Mouse (Mus musculus) hindbrain, embryonic 13.5 days (tissue): Measurements from ENCODE around the gene Pnpla2. TPM values are rescaled to one million over a fixed set of nuclear protein-coding genes. Genes with fewer than 3 reads are reported as not detected.
"Not testable (repeated sequence)": the region's sequence is repeated elsewhere in the genome, so short reads cannot be mapped to it uniquely, and the experiment has no call there.

ENCODE experiments used
- ATAC-seq: fragments of 200-750 bp; cut with Nextera tagmentation; 2 replicates; pipeline ENCODE4 v1.8.0; 2017; ENCODE audit warnings: moderate TSS enrichment; ENCODE audit not compliant: low FRiP score
- H3K27ac ChIP-seq: fragments of 300-500 bp; sonication (generic); 2 replicates; pipeline ENCODE4 v1.5.1; 2015; ENCODE audit warnings: inconsistent platforms, mild to moderate bottlenecking, moderate library complexity
- H3K27me3 ChIP-seq: fragments of 300-500 bp; sonication (generic); 2 replicates; pipeline ENCODE4 v1.6.1; 2015; ENCODE audit warnings: mild to moderate bottlenecking, inconsistent platforms
- H3K36me3 ChIP-seq: fragments of 300-500 bp; sonication (generic); 2 replicates; pipeline ENCODE4 v1.6.1; 2015; ENCODE audit warnings: mild to moderate bottlenecking, inconsistent platforms
- H3K4me1 ChIP-seq: fragments of 300-500 bp; sonication (generic); replicated peaks from 2 replicates; pipeline ENCODE4 v1.6.1; 2015; ENCODE audit warnings: inconsistent platforms
- H3K4me2 ChIP-seq: fragments of 300-500 bp; sonication (generic); 2 replicates; pipeline ENCODE4 v1.6.1; 2015; ENCODE audit warnings: inconsistent platforms, mild to moderate bottlenecking, moderate library complexity
- H3K4me3 ChIP-seq: fragments of 300-500 bp; sonication (generic); 2 replicates; pipeline ENCODE4 v1.5.1; 2015; ENCODE audit warnings: mild to moderate bottlenecking, inconsistent platforms
- H3K9ac ChIP-seq: fragments of 300-500 bp; sonication (generic); 2 replicates; pipeline ENCODE4 v1.6.1; 2015; ENCODE audit warnings: mild to moderate bottlenecking, inconsistent platforms
- H3K9me3 ChIP-seq: fragments of 300-500 bp; sonication (generic); 2 replicates; pipeline ENCODE4 v1.6.1; 2016; ENCODE audit warnings: inconsistent platforms
- WGBS: fragments of 180-500 bp; shearing (Covaris S2); methylation state at CpG from one replicate; pipeline ENCODE4 v1.1.7; 2015; 5-methylcytosine and 5-hydroxymethylcytosine counted together
- polyA plus RNA-seq: library from polyadenylated mRNA; unstranded; fragments of >200 nt; fragmentation: Nextera tagmentation; extraction: Ambion mirVana; gene quantifications from 2 replicates; pipeline ENCODE4 v1.2.1, GENCODE M21; 2015

Pnpla2 gene
- 18.7 TPM in 2 replicates for polyA plus RNA-seq

GRCm38 (mm10) chr7:141454967-141455551, at the start of gene Pnpla2:
Gene Pnpla2 (plus strand): TSS chr7:141455198.
- peak within 1 kb of the TSS; percentile 85 for H3K9ac ChIP-seq
- H3K27ac ChIP-seq = peak within 1 kb of the TSS; percentile 70
- H3K4me2 ChIP-seq = peak within 1 kb of the TSS; percentile 93
- H3K4me3 ChIP-seq = peak within 1 kb of the TSS; percentile 70
- WGBS = under 1% methylated on average over 45 of the region's 45 CpGs
- ATAC-seq = peak; percentile 82
- H3K9me3 ChIP-seq = no peaks in the 10 kb centered on the region
- peaks cover 47% of the 10 kb centered on the region for H3K36me3 ChIP-seq
- peaks cover 25% of the 10 kb centered on the region for H3K4me1 ChIP-seq
- peaks cover 20% of the 10 kb centered on the region for H3K27me3 ChIP-seq

GRCm38 (mm10) chr7:141405466-141405865, 49.5 kb upstream of the Pnpla2 start:
- no peak overlapping the region for H3K27ac ChIP-seq
- no peak overlapping the region for H3K9ac ChIP-seq
- no peak overlapping the region for H3K4me3 ChIP-seq
- no peaks in the 10 kb centered on the region for H3K9me3 ChIP-seq
- no peaks in the 10 kb centered on the region for H3K27me3 ChIP-seq
- 94% methylated on average over 4 of the region's 4 CpGs for WGBS
- peaks cover 61% of the 10 kb centered on the region for H3K36me3 ChIP-seq
- H3K4me1 ChIP-seq = peaks cover 8% of the 10 kb centered on the region
- no peak overlapping the region for H3K4me2 ChIP-seq
- no peak for ATAC-seq

- H3K9ac ChIP-seq, H3K27me3 ChIP-seq, H3K9me3 ChIP-seq, ATAC-seq, H3K4me2 ChIP-seq, H3K27ac ChIP-seq, H3K4me3 ChIP-seq: not testable (repeated sequence)
- Histone ChIP-seq H3K4me1 (peaks cover 16% of the 10 kb centered on the region), H3K36me3 (peaks cover 44% of the 10 kb centered on the region)
- WGBS = 97% methylated on average over 7 of the region's 7 CpGs
Measured at GRCm38 (mm10) chr7:141407670-141408069, 47.3 kb upstream of the Pnpla2 start.

- peak; percentile 43 for ATAC-seq
- Histone ChIP-seq H3K9me3 (no peaks in the 10 kb centered on the region), H3K4me1 (peaks cover 25% of the 10 kb centered on the region), H3K27ac (0 out of 2 replicates have a peak overlapping the region, but pooled peaks have one; percentile 14), H3K4me3 (no peak overlapping the region), H3K4me2 (no peak overlapping the region), H3K9ac (peak overlapping the region; percentile 60; the same call in 1 of the 2 replicates), H3K27me3 (no peaks in the 10 kb centered on the region), H3K36me3 (peaks cover 37% of the 10 kb centered on the region)
- 12% methylated on average over 11 of the region's 11 CpGs for WGBS
Measured at GRCm38 (mm10) chr7:141408833-141409232, 46.2 kb upstream of the Pnpla2 start.

- no peaks in the 10 kb centered on the region for H3K27me3 ChIP-seq
- H3K36me3 ChIP-seq = peaks cover 37% of the 10 kb centered on the region
- no peaks in the 10 kb centered on the region for H3K9me3 ChIP-seq
- 89% methylated on average over 8 of the region's 8 CpGs for WGBS
- H3K4me1 ChIP-seq = peaks cover 29% of the 10 kb centered on the region
- H3K9ac ChIP-seq = peak overlapping the region; percentile 21; the same call in 1 of the 2 replicates
- no peak overlapping the region for H3K27ac ChIP-seq
- no peak for ATAC-seq
- no peak overlapping the region for H3K4me3 ChIP-seq
- no peak overlapping the region for H3K4me2 ChIP-seq
Measured at GRCm38 (mm10) chr7:141410631-141411030, 44.4 kb upstream of the Pnpla2 start.

- no peak for ATAC-seq
- Histone ChIP-seq H3K27ac (0 out of 2 replicates have a peak overlapping the region, but pooled peaks have one; percentile 4), H3K27me3 (no peaks in the 10 kb centered on the region), H3K4me2 (no peak overlapping the region), H3K4me1 (peaks cover 29% of the 10 kb centered on the region), H3K9ac (peak overlapping the region; percentile 39), H3K36me3 (peaks cover 37% of the 10 kb centered on the region), H3K4me3 (no peak overlapping the region), H3K9me3 (no peaks in the 10 kb centered on the region)
- WGBS = 100% methylated on average over 1 of the region's 1 CpGs
Measured at GRCm38 (mm10) chr7:141411667-141412066, 43.3 kb upstream of the Pnpla2 start.

- H3K9ac ChIP-seq = peak overlapping the region; percentile 94
- peaks cover 29% of the 10 kb centered on the region for H3K4me1 ChIP-seq
- 4% methylated on average over 16 of the region's 16 CpGs for WGBS
- no peaks in the 10 kb centered on the region for H3K9me3 ChIP-seq
- H3K27ac ChIP-seq = peak overlapping the region; percentile 93
- ATAC-seq = peak; percentile 25
- peak overlapping the region; percentile 64 for H3K4me3 ChIP-seq
- no peaks in the 10 kb centered on the region for H3K27me3 ChIP-seq
- H3K36me3 ChIP-seq = peaks cover 26% of the 10 kb centered on the region
- peak overlapping the region; percentile 92 for H3K4me2 ChIP-seq
Measured at GRCm38 (mm10) chr7:141413331-141413730, 41.7 kb upstream of the Pnpla2 start.

- WGBS = under 1% methylated on average over 55 of the region's 56 CpGs
- H3K9me3 ChIP-seq = no peaks in the 10 kb centered on the region
- peak; percentile 88 for ATAC-seq
Measured at GRCm38 (mm10) chr7:141413809-141414584, 41.0 kb upstream of the Pnpla2 start, which contains the start of gene Gatd1. Gene Gatd1 (minus strand): TSS chr7:141414136.

GRCm38 (mm10) chr7:141416144-141416841, 38.7 kb upstream of the Pnpla2 start:
- Histone ChIP-seq H3K36me3 (no peaks in the 10 kb centered on the region), H3K9ac (no peak overlapping the region), H3K9me3 (no peaks in the 10 kb centered on the region), H3K4me3 (no peak overlapping the region), H3K27ac (no peak overlapping the region), H3K4me1 (peaks cover 21% of the 10 kb centered on the region), H3K27me3 (0 out of 2 replicates have a peak, but pooled peaks cover 6% of the 10 kb centered on the region), H3K4me2 (no peak overlapping the region)
- ATAC-seq = no peak
- 82% methylated on average over 6 of the region's 6 CpGs for WGBS

More at GRCm38 (mm10) chr7:141413809-141414584, 41.0 kb upstream of the Pnpla2 start, which contains the start of gene Gatd1:
- peak within 1 kb of the TSS; percentile 64 for H3K4me3 ChIP-seq
- peaks cover 20% of the 10 kb centered on the region for H3K36me3 ChIP-seq
- H3K27me3 ChIP-seq = 0 out of 2 replicates have a peak, but pooled peaks cover 6% of the 10 kb centered on the region
- peak within 1 kb of the TSS; percentile 92 for H3K4me2 ChIP-seq
- peak within 1 kb of the TSS; percentile 94 for H3K9ac ChIP-seq
- peak within 1 kb of the TSS; percentile 93 for H3K27ac ChIP-seq
- peaks cover 27% of the 10 kb centered on the region for H3K4me1 ChIP-seq

- no peak overlapping the region for H3K27ac ChIP-seq
- H3K4me3 ChIP-seq = no peak overlapping the region
- no peak overlapping the region for H3K4me2 ChIP-seq
- 0 out of 2 replicates have a peak, but pooled peaks cover 6% of the 10 kb centered on the region for H3K27me3 ChIP-seq
- H3K4me1 ChIP-seq = peaks cover 10% of the 10 kb centered on the region
- H3K36me3 ChIP-seq = no peaks in the 10 kb centered on the region
- no peak for ATAC-seq
- no peaks in the 10 kb centered on the region for H3K9me3 ChIP-seq
- no peak overlapping the region for H3K9ac ChIP-seq
- WGBS = 76% methylated on average over 8 of the region's 8 CpGs
Measured at GRCm38 (mm10) chr7:141417731-141418681, 37.0 kb upstream of the Pnpla2 start.

- Histone ChIP-seq H3K36me3 (no peaks in the 10 kb centered on the region), H3K9ac (no peak overlapping the region), H3K9me3 (no peaks in the 10 kb centered on the region), H3K4me1 (peaks cover 4% of the 10 kb centered on the region; the same call in 1 of the 2 replicates), H3K27ac (no peak overlapping the region), H3K4me3 (no peak overlapping the region), H3K4me2 (no peak overlapping the region), H3K27me3 (0 out of 2 replicates have a peak, but pooled peaks cover 6% of the 10 kb centered on the region)
- ATAC-seq = no peak
- 73% methylated on average over 7 of the region's 7 CpGs for WGBS
Measured at GRCm38 (mm10) chr7:141418970-141419369, 36.0 kb upstream of the Pnpla2 start.
